Mouse (Mus musculus) adrenal gland, postnatal 14 days (tissue): ENCODE data around the gene 2700081O15Rik. TPM values are rescaled to one million over a fixed set of nuclear protein-coding genes. Genes with fewer than 3 reads are reported as not detected.

Source experiments
- microRNA-seq, 2 experiments: library from miRNA; unstranded; fragments of <30 nt; microRNA quantifications; one replicate each; pipeline ENCODE4 v1.2.0; 2021
- total RNA-seq: library from RNA; stranded (reverse); gene quantifications from 2 replicates; pipeline ENCODE4 v1.2.3, GENCODE M21; 2021

2700081O15Rik gene
- total RNA-seq, 1 experiment from 2014 or later: 29.0 TPM

Small RNA genes lying within 50 kb of the gene (microRNA-seq; reads per million reads assigned to microRNA genes)
- 0 to 0.38 reads per million in 2 experiments for gene Mir6991

Other genes starting within 250 kb of the 2700081O15Rik start
- gene Otub1, start 211.3 kb upstream of the 2700081O15Rik start, total RNA-seq: 103 and 124 TPM in 2 replicates
- gene Cox8a, start 200.0 kb upstream of the 2700081O15Rik start, total RNA-seq: 1,334 and 1,491 TPM in 2 replicates
- gene Naa40, start 176.4 kb upstream of the 2700081O15Rik start, total RNA-seq: 27.9 and 30.6 TPM in 2 replicates
- 3.4 and 4.1 TPM in 2 replicates for gene Rcor2, start 150.3 kb upstream of the 2700081O15Rik start, total RNA-seq
- 70.0 and 85.3 TPM in 2 replicates for gene Mark2, start 75.8 kb upstream of the 2700081O15Rik start, total RNA-seq
- 23.8 and 30.4 TPM in 2 replicates for gene Spindoc, start 34.6 kb upstream of the 2700081O15Rik start, total RNA-seq
- 127 and 134 TPM in 2 replicates for gene Rtn3, start 65.7 kb downstream of the 2700081O15Rik start, total RNA-seq
- 95.0 and 101 TPM in 2 replicates for gene Atl3, start 76.4 kb downstream of the 2700081O15Rik start, total RNA-seq
- gene Pla2g16, start 139.8 kb downstream of the 2700081O15Rik start, total RNA-seq: 72.9 and 79.7 TPM in 2 replicates
- 15.7 and 20.8 TPM in 2 replicates for gene Lgals12, start 189.6 kb downstream of the 2700081O15Rik start, total RNA-seq
- 0.67 TPM in 1 of 2 replicates, not detected in the other for gene Hrasls5, start 194.9 kb downstream of the 2700081O15Rik start, total RNA-seq